Mouse (Mus musculus) neural tube, embryonic 12.5 days (tissue): ENCODE data around the gene Gm32742. TPM values are rescaled to one million over a fixed set of nuclear protein-coding genes. Genes with fewer than 3 reads are reported as not detected.

Source experiments
- ATAC-seq: fragments of 200-750 bp; cut with Nextera tagmentation; 2 replicates; pipeline ENCODE4 v1.8.0; 2017; ENCODE audit warnings: low read depth, mild to moderate bottlenecking, moderate TSS enrichment, moderate library complexity; ENCODE audit not compliant: low FRiP score
- H3K27ac ChIP-seq: fragments of 300-500 bp; sonication (generic); 2 replicates; pipeline ENCODE4 v1.5.1; 2016
- H3K27me3 ChIP-seq: fragments of 300-500 bp; sonication (generic); replicated peaks from 2 replicates; pipeline ENCODE4 v1.6.1; 2016; ENCODE audit warnings: mild to moderate bottlenecking
- H3K36me3 ChIP-seq: fragments of 300-500 bp; sonication (generic); 2 replicates; pipeline ENCODE4 v1.6.1; 2016; ENCODE audit warnings: mild to moderate bottlenecking
- H3K4me1 ChIP-seq: fragments of 300-500 bp; sonication (generic); 2 replicates; pipeline ENCODE4 v1.6.1; 2016
- H3K4me2 ChIP-seq: fragments of 300-500 bp; sonication (generic); replicated peaks from 2 replicates; pipeline ENCODE4 v1.6.1; 2016; ENCODE audit warnings: mild to moderate bottlenecking
- H3K4me3 ChIP-seq: fragments of 300-500 bp; sonication (generic); 2 replicates; pipeline ENCODE4 v1.5.1; 2016
- H3K9ac ChIP-seq: fragments of 300-500 bp; sonication (generic); 2 replicates; pipeline ENCODE4 v1.6.1; 2016; ENCODE audit warnings: mild to moderate bottlenecking
- H3K9me3 ChIP-seq: fragments of 300-500 bp; sonication (generic); 2 replicates; pipeline ENCODE4 v1.6.1; 2016; ENCODE audit warnings: mild to moderate bottlenecking
- WGBS: fragments of 180-500 bp; shearing (Covaris S2); methylation state at CpG from one replicate; pipeline ENCODE4 v1.1.7; 2016; 5-methylcytosine and 5-hydroxymethylcytosine counted together
- polyA plus RNA-seq: library from polyadenylated mRNA; unstranded; fragments of >200 nt; fragmentation: Nextera tagmentation; extraction: Ambion mirVana; gene quantifications from 2 replicates; pipeline ENCODE4 v1.2.1, GENCODE M21; 2016

The Gm32742 gene
- polyA plus RNA-seq = 0.03 TPM in 1 of 2 replicates, not detected in the other

DNA sequence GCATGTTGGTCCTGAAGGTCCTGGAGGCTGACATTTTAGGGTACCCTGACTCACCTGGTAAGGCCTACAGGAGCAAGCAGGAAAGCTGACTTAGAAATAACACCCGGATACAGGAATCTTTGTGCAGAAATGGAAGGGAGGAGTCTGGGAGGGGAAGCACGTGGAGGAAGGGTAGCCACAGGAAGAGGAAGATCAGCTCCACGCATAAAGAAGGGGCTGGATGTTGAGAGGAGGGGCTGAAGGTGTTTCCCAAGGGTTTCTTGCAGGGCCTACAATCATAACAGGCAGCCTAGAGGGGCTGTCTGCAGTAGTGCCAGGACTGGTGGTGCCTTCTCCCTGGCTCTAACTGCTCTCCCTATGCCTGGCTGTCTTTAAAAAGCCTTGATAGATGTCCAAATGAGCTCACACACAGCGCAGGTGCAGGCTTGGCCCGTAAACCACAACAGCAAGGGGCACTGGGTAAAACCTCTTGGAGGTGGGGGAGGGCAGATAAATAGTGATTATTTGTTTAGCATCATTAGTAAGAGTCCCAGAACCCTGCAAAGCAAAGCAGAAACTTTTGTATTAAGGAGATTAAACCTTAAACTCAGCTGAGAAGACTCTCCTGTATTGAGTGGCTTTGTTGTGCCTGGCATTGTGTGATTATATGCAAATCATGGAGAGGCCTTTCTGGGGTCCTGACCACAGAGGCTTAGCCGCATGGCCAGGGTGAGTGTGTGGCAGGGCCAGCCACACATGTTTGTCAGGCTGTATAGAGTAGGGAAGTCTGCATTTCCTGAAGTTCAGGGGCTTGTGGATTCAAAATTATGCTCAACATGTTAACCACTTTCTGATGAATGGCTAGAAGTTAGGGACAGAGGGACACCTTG, at the start of gene Gm32742:
Gm32742 (minus strand) TSS at position 206 of the 869 bp plus-strand sequence.
- Histone ChIP-seq H3K27me3 (no peaks in the 10 kb centered on the region), H3K36me3 (no peaks in the 10 kb centered on the region), H3K4me3 (no peak within 1 kb of the TSS), H3K4me1 (no peaks in the 10 kb centered on the region), H3K27ac (no peak within 1 kb of the TSS), H3K4me2 (no peak within 1 kb of the TSS), H3K9me3 (no peaks in the 10 kb centered on the region), H3K9ac (no peak within 1 kb of the TSS)
- 59% methylated on average over 6 of the region's 6 CpGs for WGBS
- no peak for ATAC-seq

DNA sequence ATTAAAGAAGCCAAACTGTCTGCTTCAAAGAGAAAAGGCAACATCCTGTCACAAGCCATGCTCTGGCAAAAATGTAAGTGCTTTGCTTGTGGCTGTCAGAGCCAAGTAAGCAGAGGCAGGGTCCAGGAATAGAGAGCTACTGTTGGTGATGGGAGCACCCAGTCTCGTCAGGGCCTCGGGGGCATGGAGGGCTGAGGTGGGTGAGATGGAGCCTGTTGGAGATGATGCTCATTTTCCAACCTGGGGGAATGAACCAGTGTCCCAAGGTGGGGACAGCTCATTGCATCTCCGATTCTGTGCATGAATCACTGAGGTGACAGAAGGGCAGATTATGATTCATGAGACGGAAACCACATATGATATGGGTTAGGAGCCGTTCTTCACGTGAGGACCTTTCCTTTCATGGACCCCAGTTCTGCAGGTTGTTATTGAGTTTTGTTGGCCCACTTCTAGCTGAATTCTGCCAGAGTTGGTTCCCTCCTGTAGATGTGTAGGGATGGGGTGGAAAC, 48.5 kb upstream of the Gm32742 start:
- WGBS = 89% methylated on average over 6 of the region's 6 CpGs
- H3K4me1 ChIP-seq = no peaks in the 10 kb centered on the region
- H3K4me3 ChIP-seq = no peak overlapping the region
- H3K27me3 ChIP-seq = no peaks in the 10 kb centered on the region
- H3K9me3 ChIP-seq = no peaks in the 10 kb centered on the region
- no peaks in the 10 kb centered on the region for H3K36me3 ChIP-seq
- no peak for ATAC-seq
- no peak overlapping the region for H3K27ac ChIP-seq
- H3K4me2 ChIP-seq = no peak overlapping the region
- no peak overlapping the region for H3K9ac ChIP-seq

DNA sequence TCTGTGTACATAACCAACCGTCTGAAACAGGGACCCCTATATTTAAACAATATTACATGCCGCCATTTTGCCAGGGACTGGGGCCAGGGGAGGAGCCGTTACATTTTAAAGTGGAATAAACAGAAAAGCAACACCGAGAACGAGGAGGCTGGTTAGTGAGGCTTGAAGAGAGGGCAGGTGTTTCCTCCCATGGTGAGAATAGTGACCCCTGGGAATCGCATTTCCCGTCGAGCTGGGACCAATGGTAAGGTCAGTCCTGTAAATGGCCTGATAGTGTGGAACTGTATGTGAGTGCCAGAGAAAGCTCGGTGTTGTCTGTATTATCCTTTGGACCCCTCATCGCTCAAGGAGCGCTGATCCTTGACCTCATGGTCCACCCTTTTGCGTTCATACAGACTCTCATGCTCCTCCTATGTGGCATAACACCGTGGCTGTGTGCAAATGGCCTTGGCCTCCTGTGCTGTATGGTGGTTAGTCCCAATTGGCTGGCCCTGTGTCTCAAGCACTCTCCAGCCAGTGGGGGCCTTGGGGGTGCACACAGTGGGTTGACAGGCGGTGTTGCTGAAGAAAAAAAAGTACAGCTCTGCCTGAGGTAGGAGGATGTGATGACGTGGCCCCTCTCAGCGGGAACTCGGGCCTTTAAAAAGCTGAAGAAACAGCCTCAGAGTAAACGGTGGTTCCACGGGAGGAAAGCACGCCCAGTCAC, 47.9 kb upstream of the Gm32742 start, which contains the start of gene Pou2af1:
Pou2af1 (plus strand) TSS at position 686 of the 706 bp plus-strand sequence.
- Histone ChIP-seq H3K27ac (no peak within 1 kb of the TSS), H3K9me3 (no peaks in the 10 kb centered on the region), H3K4me1 (no peaks in the 10 kb centered on the region), H3K27me3 (no peaks in the 10 kb centered on the region), H3K36me3 (no peaks in the 10 kb centered on the region), H3K9ac (no peak within 1 kb of the TSS), H3K4me3 (no peak within 1 kb of the TSS), H3K4me2 (no peak within 1 kb of the TSS)
- ATAC-seq = no peak
- WGBS = 76% methylated on average over 20 of the region's 20 CpGs

GRCm38 (mm10) chr9:51211191-51211590, 45.9 kb upstream of the Gm32742 start:
- no peak for ATAC-seq
- no peaks in the 10 kb centered on the region for H3K36me3 ChIP-seq
- H3K27ac ChIP-seq = no peak overlapping the region
- no peaks in the 10 kb centered on the region for H3K4me1 ChIP-seq
- H3K27me3 ChIP-seq = no peaks in the 10 kb centered on the region
- no peaks in the 10 kb centered on the region for H3K9me3 ChIP-seq
- no peak overlapping the region for H3K4me2 ChIP-seq
- WGBS = 72% methylated on average over 6 of the region's 6 CpGs
- H3K9ac ChIP-seq = no peak overlapping the region
- no peak overlapping the region for H3K4me3 ChIP-seq

DNA sequence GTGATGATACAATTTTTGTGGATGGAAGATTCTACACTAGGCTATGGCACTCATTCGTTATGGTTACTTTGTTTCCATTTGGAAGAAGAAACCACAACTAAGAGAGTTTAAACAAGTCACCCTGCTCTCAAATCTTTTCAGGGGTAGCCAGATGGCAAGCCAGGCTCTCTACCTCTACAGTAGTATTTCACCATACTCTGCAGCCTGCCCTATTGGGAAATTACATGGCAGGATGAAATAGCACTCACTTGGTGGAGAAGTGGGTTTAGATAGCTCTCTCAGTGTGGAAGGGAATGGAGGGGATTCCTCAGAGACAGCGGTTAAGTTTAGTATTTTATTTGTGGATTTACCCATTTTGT, 43.6 kb upstream of the Gm32742 start:
- Histone ChIP-seq H3K9me3 (no peaks in the 10 kb centered on the region), H3K9ac (no peak overlapping the region), H3K4me3 (no peak overlapping the region), H3K27me3 (no peaks in the 10 kb centered on the region), H3K4me2 (no peak overlapping the region), H3K4me1 (no peaks in the 10 kb centered on the region), H3K36me3 (no peaks in the 10 kb centered on the region), H3K27ac (no peak overlapping the region)
- ATAC-seq = no peak
- WGBS = 82% methylated on average over 2 of the region's 2 CpGs

DNA sequence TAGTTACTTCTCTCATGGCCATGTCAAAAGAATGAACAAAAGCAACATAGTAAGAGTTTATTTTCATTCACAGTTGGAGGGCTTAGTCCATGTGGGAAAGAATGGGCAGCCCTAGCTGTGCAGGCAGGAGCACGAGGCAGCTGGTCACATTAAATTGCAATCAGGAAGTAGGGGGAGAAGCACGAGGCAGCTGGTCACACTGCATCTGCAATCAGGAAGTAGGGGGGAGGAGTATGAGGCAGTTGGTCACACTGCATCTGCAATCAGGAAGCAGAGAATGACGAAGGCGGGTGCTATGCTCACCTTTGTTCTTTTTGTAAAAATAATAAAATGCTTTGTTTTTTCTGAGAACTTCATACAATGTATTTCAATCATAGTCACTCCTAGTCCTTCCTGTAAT, 29.5 kb upstream of the Gm32742 start:
- no peak overlapping the region for H3K27ac ChIP-seq
- H3K36me3 ChIP-seq = no peaks in the 10 kb centered on the region
- no peak for ATAC-seq
- H3K4me1 ChIP-seq = no peaks in the 10 kb centered on the region
- H3K4me3 ChIP-seq = no peak overlapping the region
- H3K27me3 ChIP-seq = no peaks in the 10 kb centered on the region
- no peaks in the 10 kb centered on the region for H3K9me3 ChIP-seq
- no peak overlapping the region for H3K9ac ChIP-seq
- WGBS = 73% methylated on average over 4 of the region's 4 CpGs
- no peak overlapping the region for H3K4me2 ChIP-seq

GRCm38 (mm10) chr9:51190655-51191054, 25.3 kb upstream of the Gm32742 start:
- no peaks in the 10 kb centered on the region for H3K27me3 ChIP-seq
- H3K4me1 ChIP-seq = no peaks in the 10 kb centered on the region
- H3K4me3 ChIP-seq = no peak overlapping the region
- WGBS = 82% methylated on average over 3 of the region's 3 CpGs
- H3K9me3 ChIP-seq = no peaks in the 10 kb centered on the region
- H3K27ac ChIP-seq = no peak overlapping the region
- H3K4me2 ChIP-seq = no peak overlapping the region
- H3K9ac ChIP-seq = no peak overlapping the region
- no peaks in the 10 kb centered on the region for H3K36me3 ChIP-seq
- no peak for ATAC-seq

GRCm38 (mm10) chr9:51185871-51186270, 20.6 kb upstream of the Gm32742 start:
- no peak for ATAC-seq
- Histone ChIP-seq H3K9ac (no peak overlapping the region), H3K36me3 (no peaks in the 10 kb centered on the region), H3K9me3 (no peaks in the 10 kb centered on the region), H3K4me2 (no peak overlapping the region), H3K27ac (no peak overlapping the region), H3K4me1 (no peaks in the 10 kb centered on the region), H3K27me3 (no peaks in the 10 kb centered on the region), H3K4me3 (no peak overlapping the region)
- 81% methylated on average over 5 of the region's 5 CpGs for WGBS

GRCm38 (mm10) chr9:51185386-51185785, 20.1 kb upstream of the Gm32742 start:
- no peak for ATAC-seq
- H3K36me3 ChIP-seq = no peaks in the 10 kb centered on the region
- no peaks in the 10 kb centered on the region for H3K4me1 ChIP-seq
- H3K9ac ChIP-seq = no peak overlapping the region
- H3K9me3 ChIP-seq = no peaks in the 10 kb centered on the region
- H3K4me2 ChIP-seq = no peak overlapping the region
- no peaks in the 10 kb centered on the region for H3K27me3 ChIP-seq
- 74% methylated on average over 4 of the region's 4 CpGs for WGBS
- H3K4me3 ChIP-seq = no peak overlapping the region
- H3K27ac ChIP-seq = no peak overlapping the region

GRCm38 (mm10) chr9:51182716-51183710, 17.7 kb upstream of the Gm32742 start:
- 91% methylated on average over 15 of the region's 15 CpGs for WGBS
- Histone ChIP-seq H3K4me2 (no peak overlapping the region), H3K27ac (no peak overlapping the region), H3K9me3 (no peaks in the 10 kb centered on the region), H3K9ac (no peak overlapping the region), H3K4me1 (no peaks in the 10 kb centered on the region), H3K4me3 (no peak overlapping the region), H3K36me3 (no peaks in the 10 kb centered on the region), H3K27me3 (no peaks in the 10 kb centered on the region)
- ATAC-seq = no peak

DNA sequence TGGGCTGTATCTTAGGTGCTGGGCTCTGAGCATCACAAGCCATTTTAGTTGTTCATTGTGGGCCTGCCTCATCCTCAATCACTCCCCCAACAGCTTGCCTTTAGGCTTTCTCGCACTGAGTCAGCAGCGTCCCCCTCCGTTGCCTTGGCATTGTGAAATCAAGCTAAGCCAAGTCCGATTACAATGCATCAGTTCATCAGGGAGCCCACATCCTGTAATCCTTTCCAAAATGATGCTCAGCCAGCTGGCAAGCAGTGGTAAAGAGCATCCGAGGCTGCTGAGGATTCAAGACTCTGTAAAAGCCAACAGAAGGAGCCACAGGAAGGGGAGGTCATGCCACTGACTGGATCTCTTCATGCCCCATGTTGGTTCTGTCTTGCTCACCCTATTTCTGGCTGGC, 15.3 kb upstream of the Gm32742 start:
- Histone ChIP-seq H3K4me2 (no peak overlapping the region), H3K4me3 (no peak overlapping the region), H3K27ac (no peak overlapping the region), H3K9me3 (no peaks in the 10 kb centered on the region), H3K36me3 (no peaks in the 10 kb centered on the region), H3K4me1 (no peaks in the 10 kb centered on the region), H3K9ac (no peak overlapping the region), H3K27me3 (no peaks in the 10 kb centered on the region)
- 84% methylated on average over 5 of the region's 5 CpGs for WGBS
- ATAC-seq = no peak
